Mouse (Mus musculus): ENCODE results near the gene Alox12e.

GRCm38 (mm10) chr11:70285686-70286085 is 36.7 kb downstream of the Alox12e start:
- TF ChIP-seq POLR2A (IDR thresholded peaks at IDR 0.05; ENCODE audit: extremely low read depth, insufficient read depth, low read length) (no peak), CTCF (IDR thresholded peaks at IDR 0.05; ENCODE audit: low read depth, low read length) (no peak)

Data from liver, adult 2 months (tissue).